Mouse (Mus musculus) heart, embryonic 15.5 days (tissue): ENCODE data around the gene Mbnl1. TPM values are rescaled to one million over a fixed set of nuclear protein-coding genes. Genes with fewer than 3 reads are reported as not detected.
"Not testable (repeated sequence)": the region's sequence is repeated elsewhere in the genome, so short reads cannot be mapped to it uniquely, and the experiment has no call there.

Source experiments
- ATAC-seq: fragments of 200-750 bp; cut with Nextera tagmentation; replicated peaks from 2 replicates; pipeline ENCODE4 v1.8.0; 2017; ENCODE audit warnings: low read depth, moderate TSS enrichment; ENCODE audit not compliant: insufficient number of reproducible peaks, insufficient read depth, low FRiP score
- H3K27ac ChIP-seq: fragments of 300-500 bp; sonication (generic); 2 replicates; pipeline ENCODE4 v1.5.1; 2015; ENCODE audit warnings: mild to moderate bottlenecking, inconsistent platforms
- H3K27me3 ChIP-seq: fragments of 300-500 bp; sonication (generic); 2 replicates; pipeline ENCODE4 v1.6.1; 2015; ENCODE audit warnings: inconsistent platforms
- H3K36me3 ChIP-seq: fragments of 300-500 bp; sonication (generic); 2 replicates; pipeline ENCODE4 v1.6.1; 2015; ENCODE audit warnings: mild to moderate bottlenecking, inconsistent platforms
- H3K4me1 ChIP-seq: fragments of 300-500 bp; sonication (generic); replicated peaks from 2 replicates; pipeline ENCODE4 v1.6.1; 2015; ENCODE audit warnings: inconsistent platforms
- H3K4me2 ChIP-seq: fragments of 300-500 bp; sonication (generic); 2 replicates; pipeline ENCODE4 v1.6.1; 2015; ENCODE audit warnings: inconsistent platforms, mild to moderate bottlenecking, moderate library complexity
- H3K4me3 ChIP-seq: fragments of 300-500 bp; sonication (generic); 2 replicates; pipeline ENCODE4 v1.5.1; 2015; ENCODE audit warnings: mild to moderate bottlenecking, inconsistent platforms
- H3K9ac ChIP-seq: fragments of 300-500 bp; sonication (generic); 2 replicates; pipeline ENCODE4 v1.6.1; 2015; ENCODE audit warnings: mild to moderate bottlenecking, inconsistent platforms
- H3K9me3 ChIP-seq: fragments of 300-500 bp; sonication (generic); replicated peaks from 2 replicates; pipeline ENCODE4 v1.6.1; 2016; ENCODE audit warnings: inconsistent platforms
- WGBS: fragments of 180-500 bp; shearing (Covaris S2); methylation state at CpG from one replicate; pipeline ENCODE4 v1.1.7; 2015; ENCODE audit warnings: mixed read lengths; 5-methylcytosine and 5-hydroxymethylcytosine counted together
- polyA plus RNA-seq: library from polyadenylated mRNA; unstranded; fragments of >200 nt; fragmentation: Nextera tagmentation; extraction: Ambion mirVana; gene quantifications from 2 replicates; pipeline ENCODE4 v1.2.1, GENCODE M21; 2015

Mbnl1 gene
- polyA plus RNA-seq, 1 experiment from 2014 or later: 72.9 TPM

DNA sequence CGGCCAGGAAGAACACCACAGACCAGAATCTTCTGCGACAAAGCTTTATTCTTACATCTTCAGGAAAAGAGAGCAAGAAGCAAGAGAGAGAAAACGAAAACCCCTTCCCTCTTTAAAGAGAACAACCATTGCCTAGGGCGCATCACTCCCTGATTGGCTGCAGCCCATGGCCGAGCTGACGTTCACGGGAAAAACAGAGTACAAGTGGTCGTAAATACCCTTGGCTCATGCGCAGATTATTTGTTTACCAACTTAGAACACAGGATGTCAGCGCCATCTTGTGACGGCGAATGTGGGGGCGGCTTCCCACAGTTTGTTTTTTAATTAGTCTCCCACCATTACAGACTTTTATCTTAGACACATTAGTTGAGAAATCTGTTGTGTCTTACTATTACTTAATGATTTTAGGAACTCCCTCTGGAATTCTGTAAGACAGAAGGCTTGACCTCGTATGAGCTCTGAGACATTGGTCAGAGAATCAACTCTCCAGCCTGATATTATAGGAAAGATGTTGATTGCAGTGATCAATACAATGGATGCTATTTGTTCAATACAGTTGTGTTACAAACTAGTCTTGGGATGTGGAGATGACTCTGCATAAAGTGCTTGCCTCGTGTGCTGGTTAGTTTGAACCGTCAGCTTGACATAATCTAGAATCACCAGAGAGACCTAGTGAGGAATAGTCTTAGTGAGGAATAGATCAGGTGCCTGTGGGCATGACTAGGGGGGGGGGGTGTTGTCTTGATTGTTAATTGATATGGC lies 22.3 kb downstream of the Mbnl1 start:
- not testable (repeated sequence) for H3K4me2 ChIP-seq, H3K27ac ChIP-seq, ATAC-seq, H3K9me3 ChIP-seq, H3K36me3 ChIP-seq, H3K4me3 ChIP-seq, H3K27me3 ChIP-seq, H3K9ac ChIP-seq
- WGBS: 63% methylated on average over 8 of the region's 16 CpGs
- H3K4me1 ChIP-seq: peaks cover 10% of the 10 kb centered on the region

GRCm38 (mm10) chr3:60496197-60496596 lies 23.6 kb downstream of the Mbnl1 start:
- no peaks in the 10 kb centered on the region for H3K27me3 ChIP-seq
- no peaks in the 10 kb centered on the region for H3K9me3 ChIP-seq
- H3K4me1 ChIP-seq: peaks cover 12% of the 10 kb centered on the region
- H3K36me3 ChIP-seq: no peaks in the 10 kb centered on the region
- H3K4me2 ChIP-seq: no peak overlapping the region
- 79% methylated on average over 5 of the region's 5 CpGs for WGBS
- no peak overlapping the region for H3K27ac ChIP-seq
- no peak overlapping the region for H3K9ac ChIP-seq
- H3K4me3 ChIP-seq: no peak overlapping the region
- no peak for ATAC-seq

DNA sequence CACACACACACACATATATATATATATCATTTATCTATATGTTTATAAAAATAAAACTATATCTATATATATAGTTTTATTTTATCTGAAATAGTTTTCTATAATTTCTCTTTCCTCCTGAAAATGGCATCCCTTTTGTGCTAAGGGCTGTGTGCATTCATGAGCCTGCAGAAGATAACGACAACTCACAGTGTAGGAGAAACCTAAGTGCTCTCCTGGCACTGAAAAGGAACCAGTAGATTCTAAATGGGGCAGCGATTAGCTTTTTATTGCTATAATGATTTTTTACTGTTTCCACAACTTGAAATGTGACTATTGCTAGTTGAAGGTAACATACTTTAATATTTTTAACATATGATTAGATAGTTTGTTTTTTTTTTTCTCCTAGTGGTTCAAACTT lies 25.5 kb downstream of the Mbnl1 start:
- 74% methylated on average over 2 of the region's 2 CpGs for WGBS
- H3K27ac ChIP-seq: no peak overlapping the region
- H3K27me3 ChIP-seq: no peaks in the 10 kb centered on the region
- no peak overlapping the region for H3K4me3 ChIP-seq
- no peaks in the 10 kb centered on the region for H3K36me3 ChIP-seq
- ATAC-seq: no peak
- H3K9ac ChIP-seq: no peak overlapping the region
- H3K9me3 ChIP-seq: no peaks in the 10 kb centered on the region
- peaks cover 23% of the 10 kb centered on the region for H3K4me1 ChIP-seq
- H3K4me2 ChIP-seq: no peak overlapping the region

- H3K4me3 ChIP-seq: no peak overlapping the region
- H3K36me3 ChIP-seq: no peaks in the 10 kb centered on the region
- no peak overlapping the region for H3K9ac ChIP-seq
- H3K4me1 ChIP-seq: peaks cover 28% of the 10 kb centered on the region
- H3K4me2 ChIP-seq: peak overlapping the region; percentile 71; the same call in 1 of the 2 replicates
- no peaks in the 10 kb centered on the region for H3K27me3 ChIP-seq
- ATAC-seq: no peak
- 71% methylated on average over 3 of the region's 3 CpGs for WGBS
- no peaks in the 10 kb centered on the region for H3K9me3 ChIP-seq
- peak overlapping the region; percentile 99 for H3K27ac ChIP-seq
Observed at GRCm38 (mm10) chr3:60498646-60499045, 26.0 kb downstream of the Mbnl1 start.

- no peaks in the 10 kb centered on the region for H3K27me3 ChIP-seq
- no peak overlapping the region for H3K4me3 ChIP-seq
- H3K4me1 ChIP-seq: peaks cover 30% of the 10 kb centered on the region
- 36% methylated on average over 6 of the region's 6 CpGs for WGBS
- ATAC-seq: no peak
- H3K9me3 ChIP-seq: no peaks in the 10 kb centered on the region
- no peak overlapping the region for H3K9ac ChIP-seq
- peak overlapping the region; percentile 71; the same call in 1 of the 2 replicates for H3K4me2 ChIP-seq
- peak overlapping the region; percentile 99 for H3K27ac ChIP-seq
- no peaks in the 10 kb centered on the region for H3K36me3 ChIP-seq
Observed at GRCm38 (mm10) chr3:60499157-60499578, 26.5 kb downstream of the Mbnl1 start.

- peak overlapping the region; percentile 99 for H3K27ac ChIP-seq
- peak overlapping the region; percentile 71 for H3K4me2 ChIP-seq
- WGBS: 38% methylated on average over 7 of the region's 7 CpGs
- no peaks in the 10 kb centered on the region for H3K27me3 ChIP-seq
- H3K4me1 ChIP-seq: peaks cover 32% of the 10 kb centered on the region
- no peaks in the 10 kb centered on the region for H3K36me3 ChIP-seq
- H3K9ac ChIP-seq: peak overlapping the region; percentile 97
- H3K4me3 ChIP-seq: peak overlapping the region; percentile 80
- ATAC-seq: no peak
- H3K9me3 ChIP-seq: no peaks in the 10 kb centered on the region
Observed at GRCm38 (mm10) chr3:60499718-60500450, 27.3 kb downstream of the Mbnl1 start.

GRCm38 (mm10) chr3:60500571-60501527 lies 28.2 kb downstream of the Mbnl1 start:
- H3K4me1 ChIP-seq: peaks cover 37% of the 10 kb centered on the region
- H3K9me3 ChIP-seq: no peaks in the 10 kb centered on the region
- H3K4me3 ChIP-seq: peak overlapping the region; percentile 80
- H3K27me3 ChIP-seq: no peaks in the 10 kb centered on the region
- no peaks in the 10 kb centered on the region for H3K36me3 ChIP-seq
- peak overlapping the region; percentile 99 for H3K27ac ChIP-seq
- peak overlapping the region; percentile 71 for H3K4me2 ChIP-seq
- peak; percentile 86 for ATAC-seq
- under 1% methylated on average over 90 of the region's 96 CpGs for WGBS
- H3K9ac ChIP-seq: peak overlapping the region; percentile 97

GRCm38 (mm10) chr3:60501561-60502151 lies 29.0 kb downstream of the Mbnl1 start:
- no peaks in the 10 kb centered on the region for H3K27me3 ChIP-seq
- H3K27ac ChIP-seq: peak overlapping the region; percentile 99
- H3K4me1 ChIP-seq: peaks cover 38% of the 10 kb centered on the region
- 1% methylated on average over 29 of the region's 29 CpGs for WGBS
- peak overlapping the region; percentile 97 for H3K9ac ChIP-seq
- peak overlapping the region; percentile 71 for H3K4me2 ChIP-seq
- ATAC-seq: peak; percentile 74
- no peaks in the 10 kb centered on the region for H3K9me3 ChIP-seq
- H3K4me3 ChIP-seq: peak overlapping the region; percentile 80
- no peaks in the 10 kb centered on the region for H3K36me3 ChIP-seq

GRCm38 (mm10) chr3:60502155-60502987 lies 29.7 kb downstream of the Mbnl1 start:
- H3K4me3 ChIP-seq: peak overlapping the region; percentile 80
- no peaks in the 10 kb centered on the region for H3K9me3 ChIP-seq
- no peaks in the 10 kb centered on the region for H3K27me3 ChIP-seq
- ATAC-seq: no peak
- WGBS: 10% methylated on average over 7 of the region's 7 CpGs
- no peaks in the 10 kb centered on the region for H3K36me3 ChIP-seq
- peak overlapping the region; percentile 71 for H3K4me2 ChIP-seq
- H3K4me1 ChIP-seq: peaks cover 38% of the 10 kb centered on the region
- peak overlapping the region; percentile 97 for H3K9ac ChIP-seq
- H3K27ac ChIP-seq: peak overlapping the region; percentile 99

- WGBS: 37% methylated on average over 7 of the region's 7 CpGs
- Histone ChIP-seq H3K27me3 (no peaks in the 10 kb centered on the region), H3K36me3 (no peaks in the 10 kb centered on the region), H3K4me3 (peak overlapping the region; percentile 80), H3K9me3 (no peaks in the 10 kb centered on the region), H3K4me1 (peaks cover 41% of the 10 kb centered on the region), H3K4me2 (peak overlapping the region; percentile 71), H3K9ac (peak overlapping the region; percentile 34; the same call in 1 of the 2 replicates), H3K27ac (peak overlapping the region; percentile 99)
- ATAC-seq: no peak
Observed at GRCm38 (mm10) chr3:60503196-60503595, 30.6 kb downstream of the Mbnl1 start.
